ENCODE assay signal across 18 mouse cellular contexts in genomic region chr2:4155406-4155805, GRCm38 (mm10).
DNase-seq lines count a peak whose midpoint lies in the region; ATAC-seq and TF ChIP-seq lines count a peak whose summit lies in the region.
"Had no signal": no experiment of that assay in that cellular context is flagged by ENCODE, and none has a peak within 500 bp of the region (broad histone marks: within the 10 kb centered on the region; RNA-seq: fewer than 3 reads in every experiment).

No protein-coding gene starts in this region.

- H3K27me3 ChIP-seq in forebrain, embryonic 11.5 days (ENCODE audit: control insufficient read depth, insufficient read depth, low read length): no peaks in the 10 kb centered on the region; the same call in 1 of the 2 replicates
- peaks cover 33% of the 10 kb centered on the region for H3K27me3 ChIP-seq in forebrain, embryonic 10.5 days (ENCODE audit: poor library complexity, severe bottlenecking)
- H3K27me3 ChIP-seq in forebrain, embryonic 13.5 days: no peaks in the 10 kb centered on the region
- no peaks in the 10 kb centered on the region for H3K27me3 ChIP-seq in hindbrain, embryonic 15.5 days
- H3K27me3 ChIP-seq in midbrain, postnatal 0 days (ENCODE audit: insufficient read depth, low read length): no peaks in the 10 kb centered on the region
- no peaks in the 10 kb centered on the region for H3K27me3 ChIP-seq in intestine, embryonic 15.5 days (replicated peaks)
- H3K27me3 ChIP-seq: embryonic facial prominence, embryonic 15.5 days; stomach, embryonic 15.5 days had no signal

- H3K9ac ChIP-seq in forebrain, embryonic 11.5 days (ENCODE audit: low read length): no peak overlapping the region
- H3K9ac ChIP-seq in forebrain, embryonic 13.5 days: no peak overlapping the region
- no peak overlapping the region for H3K9ac ChIP-seq in hindbrain, embryonic 15.5 days
- no peak overlapping the region for H3K9ac ChIP-seq in midbrain, postnatal 0 days (replicated peaks; ENCODE audit: low read length, poor library complexity, severe bottlenecking)
- no peak overlapping the region for H3K9ac ChIP-seq in intestine, embryonic 15.5 days
- H3K9ac ChIP-seq: embryonic facial prominence, embryonic 15.5 days; kidney, embryonic 15.5 days; limb, embryonic 12.5 days; liver, embryonic 13.5 days; stomach, embryonic 15.5 days had no signal

- H3K27ac ChIP-seq in forebrain, embryonic 11.5 days (ENCODE audit: low read depth, low read length): no peak overlapping the region
- no peak overlapping the region for H3K27ac ChIP-seq in forebrain, embryonic 10.5 days
- H3K27ac ChIP-seq in forebrain, embryonic 13.5 days: no peak overlapping the region
- H3K27ac ChIP-seq in hindbrain, embryonic 15.5 days (replicated peaks): no peak overlapping the region
- no peak overlapping the region; the same call in 1 of the 2 replicates for H3K27ac ChIP-seq in midbrain, postnatal 0 days (ENCODE audit: low read depth, low read length)
- H3K27ac ChIP-seq in intestine, embryonic 15.5 days: no peak overlapping the region
- H3K27ac ChIP-seq: embryonic facial prominence, embryonic 15.5 days; kidney, embryonic 15.5 days; limb, embryonic 12.5 days; liver, embryonic 13.5 days; stomach, embryonic 15.5 days had no signal

- no peak overlapping the region for H3K4me2 ChIP-seq in forebrain, embryonic 11.5 days (ENCODE audit: low read depth, low read length, severe bottlenecking)
- H3K4me2 ChIP-seq in forebrain, embryonic 13.5 days: peak overlapping the region; percentile 76
- H3K4me2 ChIP-seq in hindbrain, embryonic 15.5 days: peak overlapping the region; percentile 73
- H3K4me2 ChIP-seq in midbrain, postnatal 0 days (ENCODE audit: low read depth, low read length, poor library complexity, severe bottlenecking): peak overlapping the region; percentile 67
- no peak overlapping the region for H3K4me2 ChIP-seq in intestine, embryonic 15.5 days (replicated peaks)
- H3K4me2 ChIP-seq: embryonic facial prominence, embryonic 15.5 days; kidney, embryonic 15.5 days; limb, embryonic 12.5 days; liver, embryonic 13.5 days; stomach, embryonic 15.5 days had no signal

- H3K4me1 ChIP-seq in forebrain, embryonic 11.5 days (replicated peaks; ENCODE audit: control insufficient read depth, insufficient read depth, low read length): peaks cover 9% of the 10 kb centered on the region; the same call in 1 of the 2 replicates
- H3K4me1 ChIP-seq in forebrain, embryonic 10.5 days: peaks cover 53% of the 10 kb centered on the region
- peaks cover 37% of the 10 kb centered on the region for H3K4me1 ChIP-seq in forebrain, embryonic 13.5 days
- peaks cover 43% of the 10 kb centered on the region for H3K4me1 ChIP-seq in hindbrain, embryonic 15.5 days (replicated peaks)
- peaks cover 5% of the 10 kb centered on the region for H3K4me1 ChIP-seq in midbrain, postnatal 0 days (ENCODE audit: insufficient read depth, low read length)
- H3K4me1 ChIP-seq in intestine, embryonic 15.5 days (replicated peaks): no peaks in the 10 kb centered on the region
- H3K4me1 ChIP-seq: liver, embryonic 13.5 days; stomach, embryonic 15.5 days had no signal

- no peak for DNase-seq in forebrain, embryonic 11.5 days (ENCODE audit: low spot score)
- no peak for DNase-seq in forebrain, embryonic 10.5 days (ENCODE audit: extremely low spot score, low spot score)
- peak; percentile 14 for DNase-seq in midbrain, postnatal 0 days (ENCODE audit: low spot score)
- no peak for DNase-seq in layer of hippocampus, adult 9-10 months (ENCODE audit: low spot score)
- DNase-seq: heart, adult 18-20 months; liver, embryonic 13.5 days; spleen, adult 18-20 months; thymus, adult 2 months had no signal

- no peaks in the 10 kb centered on the region for H3K36me3 ChIP-seq in forebrain, embryonic 11.5 days (ENCODE audit: control insufficient read depth, insufficient read depth, low read length)
- H3K36me3 ChIP-seq in forebrain, embryonic 10.5 days (replicated peaks): no peaks in the 10 kb centered on the region
- H3K36me3 ChIP-seq in forebrain, embryonic 13.5 days (ENCODE audit: poor library complexity, severe bottlenecking): no peaks in the 10 kb centered on the region
- no peaks in the 10 kb centered on the region for H3K36me3 ChIP-seq in hindbrain, embryonic 15.5 days
- no peaks in the 10 kb centered on the region for H3K36me3 ChIP-seq in midbrain, postnatal 0 days (ENCODE audit: insufficient read depth, low read length)
- no peaks in the 10 kb centered on the region for H3K36me3 ChIP-seq in intestine, embryonic 15.5 days
- H3K36me3 ChIP-seq: embryonic facial prominence, embryonic 15.5 days; G1E; kidney, embryonic 15.5 days; limb, embryonic 12.5 days; liver, embryonic 13.5 days; stomach, embryonic 15.5 days had no signal

- 0 out of 2 replicates have a peak, but pooled peaks have one; percentile 24 for ATAC-seq in forebrain, embryonic 11.5 days (replicated peaks; ENCODE audit: low FRiP score)
- ATAC-seq in forebrain, embryonic 13.5 days: no peak
- ATAC-seq in hindbrain, embryonic 15.5 days (ENCODE audit: low FRiP score, low read depth): no peak
- ATAC-seq in midbrain, postnatal 0 days (ENCODE audit: low FRiP score): no peak
- ATAC-seq in activated CD4-positive, CD25-positive, alpha-beta regulatory T cell, adult 4 months: no peak
- ATAC-seq in intestine, embryonic 15.5 days: no peak
- ATAC-seq: CD4-positive, CD25-positive, alpha-beta regulatory T cell, adult 4 months had no signal

- no peak overlapping the region for H3K4me3 ChIP-seq in forebrain, embryonic 11.5 days (ENCODE audit: low read depth, low read length)
- H3K4me3 ChIP-seq in forebrain, embryonic 10.5 days: no peak overlapping the region
- H3K4me3 ChIP-seq in forebrain, embryonic 13.5 days: no peak overlapping the region
- H3K4me3 ChIP-seq in hindbrain, embryonic 15.5 days: peak overlapping the region; percentile 51; the same call in 1 of the 2 replicates
- H3K4me3 ChIP-seq in midbrain, postnatal 0 days (ENCODE audit: low read depth, low read length): peak overlapping the region; percentile 10; the same call in 1 of the 2 replicates
- no peak overlapping the region for H3K4me3 ChIP-seq in intestine, embryonic 15.5 days (replicated peaks)
- H3K4me3 ChIP-seq: embryonic facial prominence, embryonic 15.5 days; kidney, embryonic 15.5 days; limb, embryonic 12.5 days; liver, embryonic 13.5 days; stomach, embryonic 15.5 days had no signal

- H3K9me3 ChIP-seq in forebrain, embryonic 11.5 days (ENCODE audit: control insufficient read depth, low read length): no peaks in the 10 kb centered on the region
- H3K9me3 ChIP-seq in forebrain, embryonic 10.5 days: no peaks in the 10 kb centered on the region
- no peaks in the 10 kb centered on the region for H3K9me3 ChIP-seq in forebrain, embryonic 13.5 days (replicated peaks)
- no peaks in the 10 kb centered on the region for H3K9me3 ChIP-seq in hindbrain, embryonic 15.5 days
- H3K9me3 ChIP-seq in midbrain, postnatal 0 days (ENCODE audit: low read length): no peaks in the 10 kb centered on the region
- no peaks in the 10 kb centered on the region for H3K9me3 ChIP-seq in intestine, embryonic 15.5 days
- H3K9me3 ChIP-seq: embryonic facial prominence, embryonic 15.5 days; G1E; kidney, embryonic 15.5 days; limb, embryonic 12.5 days; liver, embryonic 13.5 days; stomach, embryonic 15.5 days had no signal

- TF ChIP-seq CTCF in midbrain, postnatal 0 days (IDR thresholded peaks at IDR 0.05): no peak

Comparison
In these comparisons a context has a peak if more than half of its experiments do, and no peak if none do; other contexts are left out.
1. H3K4me2 ChIP-seq: peak in forebrain, embryonic 13.5 days (single experiment), hindbrain, embryonic 15.5 days (single experiment) and midbrain, postnatal 0 days (single experiment); none in forebrain, embryonic 11.5 days (single experiment) and intestine, embryonic 15.5 days (single experiment).
2. H3K4me3 ChIP-seq: peak in hindbrain, embryonic 15.5 days (single experiment) and midbrain, postnatal 0 days (single experiment); none in forebrain, embryonic 11.5 days (single experiment), forebrain, embryonic 10.5 days (single experiment), forebrain, embryonic 13.5 days (single experiment) and intestine, embryonic 15.5 days (single experiment).